Mouse (Mus musculus) layer of hippocampus, adult 9-11 months (tissue): ENCODE data around the gene Camkv.

ENCODE experiments used
- DNase-seq: peaks from one replicate; pipeline ENCODE4 v3.0.0; 2022

The Camkv gene

GRCm38 (mm10) chr9:107935374-107935773, at the start of gene Camkv:
Gene Camkv, plus strand, starts transcription at chr9:107935674.
- no peak for DNase-seq

- DNase-seq, result peak; percentile 94
Measured at GRCm38 (mm10) chr9:107887804-107888266, 47.6 kb upstream of the Camkv start, which contains the start of gene Mon1a. Gene Mon1a, plus strand, starts transcription at chr9:107888151.

- DNase-seq, result no peak
Measured at GRCm38 (mm10) chr9:107888267-107888850, 47.1 kb upstream of the Camkv start.

GRCm38 (mm10) chr9:107890260-107890659, 45.2 kb upstream of the Camkv start:
- DNase-seq, result no peak

- no peak for DNase-seq
Measured at GRCm38 (mm10) chr9:107891023-107891422, 44.5 kb upstream of the Camkv start.

- no peak for DNase-seq
Measured at GRCm38 (mm10) chr9:107898563-107898962, 36.9 kb upstream of the Camkv start.

- DNase-seq, result no peak
Measured at GRCm38 (mm10) chr9:107899855-107900254, 35.6 kb upstream of the Camkv start.

- DNase-seq, result peak; percentile 74
Measured at GRCm38 (mm10) chr9:107900840-107901626, 34.4 kb upstream of the Camkv start.

GRCm38 (mm10) chr9:107901627-107901914, 33.9 kb upstream of the Camkv start:
- no peak for DNase-seq

- DNase-seq, result peak; percentile 71
Measured at GRCm38 (mm10) chr9:107904726-107905125, 30.7 kb upstream of the Camkv start.

GRCm38 (mm10) chr9:107906252-107906966, 29.1 kb upstream of the Camkv start, which contains the start of gene Mst1r:
Gene Mst1r, plus strand, starts transcription at chr9:107906873.
- no peak for DNase-seq

- no peak for DNase-seq
Measured at GRCm38 (mm10) chr9:107906967-107907800, 28.3 kb upstream of the Camkv start.

- no peak for DNase-seq
Measured at GRCm38 (mm10) chr9:107907801-107908120, 27.7 kb upstream of the Camkv start.

- DNase-seq, result no peak
Measured at GRCm38 (mm10) chr9:107908410-107909158, 26.9 kb upstream of the Camkv start.

GRCm38 (mm10) chr9:107910025-107910769, 25.3 kb upstream of the Camkv start:
- DNase-seq, result no peak

GRCm38 (mm10) chr9:107914764-107915420, 20.6 kb upstream of the Camkv start:
- no peak for DNase-seq

GRCm38 (mm10) chr9:107917895-107918608, 17.4 kb upstream of the Camkv start:
- DNase-seq, result no peak

GRCm38 (mm10) chr9:107918884-107919283, 16.6 kb upstream of the Camkv start:
- DNase-seq, result no peak

GRCm38 (mm10) chr9:107919441-107919840, 16.0 kb upstream of the Camkv start:
- no peak for DNase-seq

- no peak for DNase-seq
Measured at GRCm38 (mm10) chr9:107923021-107923420, 12.5 kb upstream of the Camkv start.
